Comparison of ENCODE assay signal across 19 mouse cellular contexts in genomic region chr3:138941604-138942003, GRCm38 (mm10).
DNase-seq lines count a peak whose midpoint lies in the region; ATAC-seq and TF ChIP-seq lines count a peak whose summit lies in the region.
"Had no signal": no experiment of that assay in that cellular context is flagged by ENCODE, and none has a peak within 500 bp of the region (broad histone marks: within the 10 kb centered on the region; RNA-seq: fewer than 3 reads in every experiment).

No protein-coding gene starts in this region.

- H3K4me1 ChIP-seq in forebrain, embryonic 14.5 days (ENCODE audit: control insufficient read depth, insufficient read depth, low read length): no peaks in the 10 kb centered on the region
- H3K4me1 ChIP-seq in forebrain, embryonic 10.5 days: peaks cover 4% of the 10 kb centered on the region; the same call in 1 of the 2 replicates
- H3K4me1 ChIP-seq in midbrain, embryonic 12.5 days: peaks cover 5% of the 10 kb centered on the region
- H3K4me1 ChIP-seq in midbrain, postnatal 0 days (ENCODE audit: insufficient read depth, low read length): no peaks in the 10 kb centered on the region
- H3K4me1 ChIP-seq in embryonic facial prominence, embryonic 12.5 days: peaks cover 3% of the 10 kb centered on the region; the same call in 1 of the 2 replicates
- H3K4me1 ChIP-seq in hindbrain, postnatal 0 days (ENCODE audit: insufficient read depth, low read length): no peaks in the 10 kb centered on the region
- H3K4me1 ChIP-seq: forebrain, embryonic 13.5 days had no signal

- H3K36me3 ChIP-seq in forebrain, embryonic 14.5 days (ENCODE audit: control insufficient read depth, insufficient read depth, low read length): peaks cover 35% of the 10 kb centered on the region
- H3K36me3 ChIP-seq in forebrain, embryonic 10.5 days (replicated peaks): peaks cover 62% of the 10 kb centered on the region
- peaks cover 46% of the 10 kb centered on the region for H3K36me3 ChIP-seq in midbrain, embryonic 12.5 days
- H3K36me3 ChIP-seq in midbrain, postnatal 0 days (ENCODE audit: insufficient read depth, low read length): peaks cover 34% of the 10 kb centered on the region; the same call in 1 of the 2 replicates
- H3K36me3 ChIP-seq in embryonic facial prominence, embryonic 12.5 days: peaks cover 44% of the 10 kb centered on the region
- H3K36me3 ChIP-seq in hindbrain, postnatal 0 days (ENCODE audit: insufficient read depth, low read length): peaks cover 20% of the 10 kb centered on the region

- ATAC-seq in forebrain, embryonic 14.5 days: no peak
- peak; percentile 48 for ATAC-seq in midbrain, embryonic 12.5 days (ENCODE audit: low FRiP score, low read depth)
- no peak for ATAC-seq in midbrain, postnatal 0 days (ENCODE audit: low FRiP score)
- ATAC-seq in embryonic facial prominence, embryonic 12.5 days (ENCODE audit: insufficient number of reproducible peaks, insufficient read depth, low FRiP score, low TSS enrichment): 0 out of 2 replicates have a peak, but pooled peaks have one; percentile 15
- ATAC-seq in hindbrain, postnatal 0 days: peak; percentile 21; the same call in 1 of the 2 replicates
- ATAC-seq in erythroid progenitor cell, adult 5-6 weeks (replicated peaks; ENCODE audit: low FRiP score, poor library complexity, severe bottlenecking): no peak
- ATAC-seq: forebrain, embryonic 13.5 days had no signal

- H3K4me3 ChIP-seq in forebrain, embryonic 14.5 days (ENCODE audit: low read depth, low read length): no peak overlapping the region
- no peak overlapping the region for H3K4me3 ChIP-seq in forebrain, embryonic 10.5 days
- no peak overlapping the region for H3K4me3 ChIP-seq in midbrain, embryonic 12.5 days
- H3K4me3 ChIP-seq in midbrain, postnatal 0 days (ENCODE audit: low read depth, low read length): no peak overlapping the region
- H3K4me3 ChIP-seq in embryonic facial prominence, embryonic 12.5 days: no peak overlapping the region
- no peak overlapping the region for H3K4me3 ChIP-seq in hindbrain, postnatal 0 days (ENCODE audit: low read length)
- H3K4me3 ChIP-seq: forebrain, embryonic 13.5 days; gastrocnemius, adult 2 months; left cerebral cortex, adult 2 months had no signal

- H3K27ac ChIP-seq in forebrain, embryonic 14.5 days (ENCODE audit: low read depth, low read length): no peak overlapping the region
- H3K27ac ChIP-seq in forebrain, embryonic 10.5 days: no peak overlapping the region
- H3K27ac ChIP-seq in midbrain, embryonic 12.5 days (replicated peaks): peak overlapping the region; percentile 15; the same call in 1 of the 2 replicates
- H3K27ac ChIP-seq in midbrain, postnatal 0 days (ENCODE audit: low read depth, low read length): no peak overlapping the region
- no peak overlapping the region for H3K27ac ChIP-seq in embryonic facial prominence, embryonic 12.5 days
- no peak overlapping the region for H3K27ac ChIP-seq in hindbrain, postnatal 0 days
- H3K27ac ChIP-seq: forebrain, embryonic 13.5 days; gastrocnemius, adult 2 months; left cerebral cortex, adult 2 months had no signal

- TF ChIP-seq CTCF in midbrain, postnatal 0 days (IDR thresholded peaks at IDR 0.05): no peak
- no peak for TF ChIP-seq CTCF in hindbrain, postnatal 0 days (IDR thresholded peaks at IDR 0.05; ENCODE audit: low read depth)

- WGBS in forebrain, embryonic 14.5 days: 43% methylated on average over 9 of the region's 9 CpGs
- WGBS in forebrain, embryonic 10.5 days: 57% methylated on average over 9 of the region's 9 CpGs
- WGBS in midbrain, embryonic 12.5 days: 38% methylated on average over 9 of the region's 9 CpGs
- WGBS in midbrain, postnatal 0 days: 33% methylated on average over 9 of the region's 9 CpGs
- 32% methylated on average over 9 of the region's 9 CpGs for WGBS in embryonic facial prominence, embryonic 12.5 days
- WGBS in hindbrain, postnatal 0 days: 20% methylated on average over 9 of the region's 9 CpGs

- no peaks in the 10 kb centered on the region for H3K9me3 ChIP-seq in forebrain, embryonic 14.5 days (replicated peaks; ENCODE audit: control insufficient read depth, low read length)
- peaks cover 4% of the 10 kb centered on the region; the same call in 1 of the 2 replicates for H3K9me3 ChIP-seq in forebrain, embryonic 10.5 days
- H3K9me3 ChIP-seq in midbrain, embryonic 12.5 days: no peaks in the 10 kb centered on the region
- no peaks in the 10 kb centered on the region for H3K9me3 ChIP-seq in midbrain, postnatal 0 days (ENCODE audit: low read length)
- H3K9me3 ChIP-seq in embryonic facial prominence, embryonic 12.5 days: no peaks in the 10 kb centered on the region
- H3K9me3 ChIP-seq in hindbrain, postnatal 0 days (ENCODE audit: low read length): no peaks in the 10 kb centered on the region
- H3K9me3 ChIP-seq: forebrain, embryonic 13.5 days had no signal

- DNase-seq in forebrain, embryonic 14.5 days (ENCODE audit: low spot score): peak; percentile 16
- DNase-seq in forebrain, embryonic 10.5 days (ENCODE audit: extremely low spot score, low spot score): no peak
- DNase-seq in midbrain, postnatal 0 days (ENCODE audit: low spot score): no peak
- DNase-seq in hindbrain, postnatal 0 days (ENCODE audit: low spot score): peak; percentile 12
- DNase-seq: adrenal gland, postnatal 36 days; cerebellum, adult 11 months; cerebellum, adult 9-11 months; gastrocnemius, adult 2 months; kidney, adult 18-20 months; kidney, postnatal 10 days; left cerebral cortex, postnatal 4 days; lung, postnatal 4 days; right cerebral cortex, postnatal 14 days; spleen, adult 18-20 months had no signal

- H3K4me2 ChIP-seq in forebrain, embryonic 14.5 days (ENCODE audit: low read length): no peak overlapping the region
- no peak overlapping the region for H3K4me2 ChIP-seq in midbrain, embryonic 12.5 days (replicated peaks)
- H3K4me2 ChIP-seq in midbrain, postnatal 0 days (ENCODE audit: low read depth, low read length, poor library complexity, severe bottlenecking): no peak overlapping the region
- no peak overlapping the region for H3K4me2 ChIP-seq in embryonic facial prominence, embryonic 12.5 days (replicated peaks)
- H3K4me2 ChIP-seq in hindbrain, postnatal 0 days (ENCODE audit: low read depth, low read length): no peak overlapping the region
- H3K4me2 ChIP-seq: forebrain, embryonic 13.5 days had no signal

- H3K9ac ChIP-seq in forebrain, embryonic 14.5 days (ENCODE audit: low read length): no peak overlapping the region
- H3K9ac ChIP-seq in midbrain, embryonic 12.5 days (replicated peaks): no peak overlapping the region
- H3K9ac ChIP-seq in midbrain, postnatal 0 days (replicated peaks; ENCODE audit: low read length, poor library complexity, severe bottlenecking): no peak overlapping the region
- no peak overlapping the region for H3K9ac ChIP-seq in embryonic facial prominence, embryonic 12.5 days
- no peak overlapping the region for H3K9ac ChIP-seq in hindbrain, postnatal 0 days (replicated peaks; ENCODE audit: low read length)
- H3K9ac ChIP-seq: forebrain, embryonic 13.5 days had no signal

- no peaks in the 10 kb centered on the region for H3K27me3 ChIP-seq in forebrain, embryonic 14.5 days (replicated peaks; ENCODE audit: control insufficient read depth, insufficient read depth, low read length)
- H3K27me3 ChIP-seq in forebrain, embryonic 10.5 days (ENCODE audit: poor library complexity, severe bottlenecking): no peaks in the 10 kb centered on the region
- H3K27me3 ChIP-seq in midbrain, embryonic 12.5 days: no peaks in the 10 kb centered on the region
- no peaks in the 10 kb centered on the region for H3K27me3 ChIP-seq in midbrain, postnatal 0 days (ENCODE audit: insufficient read depth, low read length)
- H3K27me3 ChIP-seq in embryonic facial prominence, embryonic 12.5 days: no peaks in the 10 kb centered on the region
- H3K27me3 ChIP-seq in hindbrain, postnatal 0 days (ENCODE audit: insufficient read depth, low read length): no peaks in the 10 kb centered on the region
- H3K27me3 ChIP-seq: forebrain, embryonic 13.5 days had no signal

Comparison
In these comparisons a context has a peak if more than half of its experiments do, and no peak if none do; other contexts are left out.
1. ATAC-seq: peak in midbrain, embryonic 12.5 days (single experiment), embryonic facial prominence, embryonic 12.5 days (single experiment) and hindbrain, postnatal 0 days (single experiment); none in forebrain, embryonic 14.5 days (single experiment), midbrain, postnatal 0 days (single experiment) and erythroid progenitor cell, adult 5-6 weeks (single experiment).
2. DNase-seq: peak in forebrain, embryonic 14.5 days (single experiment) and hindbrain, postnatal 0 days (single experiment); none in forebrain, embryonic 10.5 days (single experiment) and midbrain, postnatal 0 days (single experiment).